Mouse (Mus musculus): ENCODE results near the gene B830017H08Rik.

GRCm38 (mm10) chr16:17884116-17884515 lies 51.2 kb downstream of the B830017H08Rik start:
- TF ChIP-seq CTCF (IDR thresholded peaks at IDR 0.05; ENCODE audit: low read depth, low read length) (no peak), POLR2A (IDR thresholded peaks at IDR 0.05; ENCODE audit: insufficient read depth, low read length) (no peak), EP300 (IDR thresholded peaks at IDR 0.05; ENCODE audit: insufficient read depth, low read depth, low read length) (peak; percentile 84; the same call in 1 of the 2 replicates)
